Mouse (Mus musculus) inflammation-experienced regulatory T-cells (primary cell): ENCODE data around the gene Lhx4. TPM values are rescaled to one million over a fixed set of nuclear protein-coding genes. Genes with fewer than 3 reads are reported as not detected.

Source experiments
- polyA plus RNA-seq, 2 experiments: library from polyadenylated mRNA; unstranded; fragments of 100-300 nt; shearing (Covaris generic); gene quantifications; one replicate each; pipeline ENCODE4 v1.2.1; 2017

Gene Lhx4
- polyA plus RNA-seq = 1 to 10 TPM in 1 of 2 experiments, under 1 TPM in 1; 0.27 to 1.6 TPM

DNA sequence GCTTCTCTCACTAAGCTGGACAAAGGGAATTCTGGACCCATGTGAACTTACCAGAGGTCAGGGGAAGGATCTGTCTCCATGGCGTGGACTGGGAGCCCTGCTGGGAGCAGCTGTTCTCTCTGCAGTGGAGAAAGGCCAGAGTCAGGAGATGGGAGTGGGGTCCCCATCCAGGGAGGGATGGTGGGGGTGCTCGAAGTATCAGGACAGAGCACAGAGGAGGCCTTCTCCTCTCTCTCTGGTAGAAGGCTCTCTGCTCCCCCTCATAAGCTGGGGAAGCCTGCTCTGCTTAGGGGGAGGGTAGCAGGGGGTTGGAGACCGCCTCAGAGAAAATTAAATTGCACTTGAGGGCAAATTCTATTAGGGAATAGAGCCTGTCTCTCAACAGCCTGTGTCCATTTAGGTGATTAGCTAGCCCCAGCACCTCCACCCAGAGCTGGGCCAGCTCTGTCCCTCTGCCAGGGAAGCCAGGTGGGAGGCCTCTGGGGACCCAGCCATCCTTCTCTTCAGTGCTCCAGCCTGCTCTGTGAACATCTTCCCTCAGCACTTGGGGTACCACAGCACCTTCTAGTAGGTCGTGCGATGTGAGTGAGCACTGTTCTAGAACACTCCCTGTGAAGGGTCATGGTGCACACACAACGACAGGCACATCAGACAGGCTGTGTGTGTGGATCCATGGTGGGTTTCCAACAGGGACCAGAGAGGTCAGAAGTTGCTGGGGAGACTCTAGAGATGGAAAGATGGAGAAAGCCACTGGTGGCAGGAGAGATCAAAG, at the start of gene Lhx4:
Gene Lhx4, minus strand, starts transcription at position 201 of the 772 bp plus-strand sequence.

Other genes with a start within 250 kb of the Lhx4 start
- 10 to 100 TPM; 68.3 to 74.7 TPM for gene Acbd6, start 193.6 kb downstream of the Lhx4 start, polyA plus RNA-seq
- 10 to 100 TPM; 46.6 to 54.6 TPM for gene Qsox1, start 61.2 kb upstream of the Lhx4 start, polyA plus RNA-seq
- gene Cep350, start 221.6 kb upstream of the Lhx4 start, polyA plus RNA-seq = 10 to 100 TPM; 40.4 to 51.7 TPM